Mouse (Mus musculus) liver, embryonic 14.5 days (tissue): ENCODE measurements around the gene Arxes2.

Experiments
- CTCF ChIP-seq: IDR thresholded peaks from 2 replicates; pipeline ENCODE4 v1.5.1; 2016; ENCODE audit warnings: antibody characterized with exemption, low read depth, control low read depth
- EP300 ChIP-seq: IDR thresholded peaks from 2 replicates; pipeline ENCODE4 v1.6.1; 2016; ENCODE audit warnings: antibody characterized with exemption, low read depth

DNA sequence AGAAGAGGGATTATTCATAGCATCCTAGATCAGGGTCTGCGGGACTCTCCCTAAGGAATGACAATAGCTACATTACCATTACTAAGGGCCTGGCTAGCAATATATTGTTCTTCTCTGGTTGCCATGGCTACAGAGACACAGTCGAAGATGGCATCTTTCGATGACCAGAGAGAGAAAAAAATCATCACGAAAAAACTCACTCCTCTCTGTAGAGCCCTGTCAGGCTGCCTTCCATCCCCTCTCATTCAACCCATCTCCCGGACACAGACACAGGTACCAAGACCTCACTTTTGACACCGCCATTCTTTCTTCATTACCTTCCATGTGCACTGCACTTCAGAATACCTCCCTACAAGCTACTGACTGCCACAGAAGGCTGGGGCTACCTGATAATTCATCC is 30.5 kb upstream of the Arxes2 start:
- TF ChIP-seq CTCF (no peak), EP300 (no peak)
